Mouse (Mus musculus) erythroblast, embryonic 14.5 days (primary cell): ENCODE results near the gene Cybrd1.

Experiments
- GATA1 ChIP-seq: IDR thresholded peaks from 2 replicates; pipeline ENCODE4 v1.6.1; 2012; ENCODE audit warnings: low read length, inconsistent platforms, mixed read lengths
- TAL1 ChIP-seq: IDR thresholded peaks from 3 replicates; pipeline ENCODE4 v1.6.1; 2012; ENCODE audit warnings: low read length, inconsistent platforms, mixed read lengths

GRCm38 (mm10) chr2:71096170-71096569 is 21.6 kb upstream of the Cybrd1 start:
- TF ChIP-seq GATA1: peak; percentile 47; the same call in 1 of the 2 replicates
- TF ChIP-seq TAL1: no peak
